In genomic region chr11:66613150-66613549, GRCm38 (mm10) we compare ENCODE assay signal across 9 mouse cellular contexts.
DNase-seq lines count a peak whose midpoint lies in the region; ATAC-seq and TF ChIP-seq lines count a peak whose summit lies in the region.
"Had no signal": no experiment of that assay in that cellular context is flagged by ENCODE, and none has a peak within 500 bp of the region (broad histone marks: within the 10 kb centered on the region; RNA-seq: fewer than 3 reads in every experiment).

No protein-coding gene starts in this region.

- H3K9me3 ChIP-seq in heart, embryonic 10.5 days, result no peaks in the 10 kb centered on the region
- no peaks in the 10 kb centered on the region for H3K9me3 ChIP-seq in midbrain, embryonic 14.5 days (ENCODE audit: control insufficient read depth, low read length)
- no peaks in the 10 kb centered on the region for H3K9me3 ChIP-seq in midbrain, embryonic 11.5 days (ENCODE audit: control insufficient read depth, low read length)
- H3K9me3 ChIP-seq: midbrain, embryonic 12.5 days had no signal

- no peak for TF ChIP-seq POLR2A in heart, adult 2 months (IDR thresholded peaks at IDR 0.05; ENCODE audit: insufficient read depth, low read depth, low read length)
- no peak for TF ChIP-seq POLR2A in brain, embryonic 14.5 days (IDR thresholded peaks at IDR 0.05; ENCODE audit: borderline replicate concordance, extremely low read depth, insufficient read depth, insufficient read length, poor library complexity, severe bottlenecking)

- intact Hi-C loops in heart, adult 2 months (cut with DNase I), result loop anchor here (10.0 kb wide), 1 partner anchor 262 kb away; no protein-coding TSS in a partner anchor

- H3K79me2 ChIP-seq in heart, adult 2 months (replicated peaks; ENCODE audit: control insufficient read depth, insufficient read depth, low read length), result no peaks in the 10 kb centered on the region

- no peak for ATAC-seq in midbrain, embryonic 14.5 days (ENCODE audit: low FRiP score, low TSS enrichment)
- no peak for ATAC-seq in midbrain, embryonic 11.5 days (ENCODE audit: low FRiP score)

- no peak for TF ChIP-seq EP300 in heart, adult 2 months (IDR thresholded peaks at IDR 0.05; ENCODE audit: insufficient read depth, low read depth, low read length)

- no peaks in the 10 kb centered on the region for H3K36me3 ChIP-seq in heart, adult 2 months (ENCODE audit: control insufficient read depth, insufficient read depth, low read length)
- H3K36me3 ChIP-seq in heart, embryonic 10.5 days, result no peaks in the 10 kb centered on the region
- H3K36me3 ChIP-seq in midbrain, embryonic 14.5 days (ENCODE audit: control insufficient read depth, insufficient read depth, low read length), result no peaks in the 10 kb centered on the region
- no peaks in the 10 kb centered on the region for H3K36me3 ChIP-seq in midbrain, embryonic 11.5 days (ENCODE audit: control insufficient read depth, insufficient read depth, low read length)
- H3K36me3 ChIP-seq: midbrain, embryonic 12.5 days had no signal

- no peaks in the 10 kb centered on the region for H3K27me3 ChIP-seq in heart, adult 2 months (ENCODE audit: control insufficient read depth, insufficient read depth, low read length)
- no peaks in the 10 kb centered on the region for H3K27me3 ChIP-seq in heart, embryonic 10.5 days (ENCODE audit: insufficient read depth, poor library complexity, severe bottlenecking)
- H3K27me3 ChIP-seq in midbrain, embryonic 14.5 days (ENCODE audit: control insufficient read depth, insufficient read depth, low read length), result no peaks in the 10 kb centered on the region
- H3K27me3 ChIP-seq in midbrain, embryonic 11.5 days (ENCODE audit: control insufficient read depth, insufficient read depth, low read length), result no peaks in the 10 kb centered on the region
- H3K27me3 ChIP-seq: midbrain, embryonic 12.5 days had no signal

- H3K27ac ChIP-seq in heart, adult 2 months, result no peak overlapping the region
- no peak overlapping the region for H3K27ac ChIP-seq in heart, embryonic 10.5 days
- H3K27ac ChIP-seq in midbrain, embryonic 14.5 days (replicated peaks; ENCODE audit: low read depth, low read length), result no peak overlapping the region
- H3K27ac ChIP-seq in midbrain, embryonic 11.5 days (ENCODE audit: low read depth, low read length), result no peak overlapping the region
- H3K27ac ChIP-seq: midbrain, embryonic 12.5 days had no signal

- TF ChIP-seq CTCF in heart, adult 2 months (IDR thresholded peaks at IDR 0.05), result peak; percentile 62
- peak; percentile 52; the same call in 1 of the 2 replicates for TF ChIP-seq CTCF in brain, embryonic 14.5 days (IDR thresholded peaks at IDR 0.05; ENCODE audit: borderline replicate concordance, extremely low read depth, insufficient read depth, insufficient read length)

- DNase-seq in heart, adult 2 months, result no peak
- no peak for DNase-seq in heart, embryonic 10.5 days (ENCODE audit: low spot score)
- DNase-seq in midbrain, embryonic 14.5 days, result peak; percentile 55
- DNase-seq in midbrain, embryonic 11.5 days (ENCODE audit: low spot score, missing footprints), result no peak
- DNase-seq in brain, embryonic 14.5 days (ENCODE audit: low read depth), result peak; percentile 45
- peak; percentile 71 for DNase-seq in mesoderm, embryonic 11.5 days (ENCODE audit: low read depth, low spot score)
- no peak for DNase-seq in thymus, postnatal 10 days (ENCODE audit: low spot score in 2 of 2)
- DNase-seq in frontal cortex, postnatal 14 days (ENCODE audit: low spot score in 2 of 2), result no peak

- H3K4me2 ChIP-seq in midbrain, embryonic 14.5 days (ENCODE audit: low read length), result no peak overlapping the region
- no peak overlapping the region for H3K4me2 ChIP-seq in midbrain, embryonic 11.5 days
- H3K4me2 ChIP-seq: midbrain, embryonic 12.5 days had no signal

- no peaks in the 10 kb centered on the region for H3K4me1 ChIP-seq in heart, adult 2 months (ENCODE audit: control insufficient read depth, insufficient read depth, low read length)
- H3K4me1 ChIP-seq in heart, embryonic 10.5 days, result 0 out of 2 replicates have a peak, but pooled peaks cover 4% of the 10 kb centered on the region
- no peaks in the 10 kb centered on the region for H3K4me1 ChIP-seq in midbrain, embryonic 14.5 days (ENCODE audit: control insufficient read depth, insufficient read depth, low read length)
- H3K4me1 ChIP-seq in midbrain, embryonic 11.5 days (ENCODE audit: control insufficient read depth, insufficient read depth, low read length), result no peaks in the 10 kb centered on the region
- H3K4me1 ChIP-seq: midbrain, embryonic 12.5 days had no signal

- no peak overlapping the region for H3K4me3 ChIP-seq in heart, adult 2 months
- no peak overlapping the region for H3K4me3 ChIP-seq in heart, embryonic 10.5 days
- no peak overlapping the region for H3K4me3 ChIP-seq in midbrain, embryonic 14.5 days (replicated peaks; ENCODE audit: low read depth, low read length)
- H3K4me3 ChIP-seq in midbrain, embryonic 11.5 days (ENCODE audit: low read depth, low read length), result no peak overlapping the region
- H3K4me3 ChIP-seq: midbrain, embryonic 12.5 days had no signal

- WGBS in heart, adult 2 months, result 10% methylated on average over 6 of the region's 6 CpGs
- WGBS in heart, embryonic 10.5 days, result 20% methylated on average over 6 of the region's 6 CpGs
- WGBS in midbrain, embryonic 14.5 days, result 16% methylated on average over 6 of the region's 6 CpGs
- 20% methylated on average over 6 of the region's 6 CpGs for WGBS in midbrain, embryonic 11.5 days

- no peak overlapping the region for H3K9ac ChIP-seq in heart, adult 2 months (ENCODE audit: low read depth, low read length)
- H3K9ac ChIP-seq in midbrain, embryonic 14.5 days (replicated peaks; ENCODE audit: low read length), result no peak overlapping the region
- no peak overlapping the region for H3K9ac ChIP-seq in midbrain, embryonic 11.5 days (ENCODE audit: low read length)
- H3K9ac ChIP-seq: midbrain, embryonic 12.5 days had no signal

Comparison
In these comparisons a context has a peak if more than half of its experiments do, and no peak if none do; other contexts are left out.
1. DNase-seq: peak in midbrain, embryonic 14.5 days (single experiment), brain, embryonic 14.5 days (single experiment) and mesoderm, embryonic 11.5 days (single experiment); none in heart, adult 2 months (0 of 2), heart, embryonic 10.5 days (single experiment), midbrain, embryonic 11.5 days (single experiment), thymus, postnatal 10 days (0 of 2) and frontal cortex, postnatal 14 days (0 of 2).